Mouse (Mus musculus): ENCODE data around the gene Tent4a.

Tent4a gene

GRCm38 (mm10) chr13:69523444-69524157, 10.8 kb downstream of the Tent4a start:
- in situ Hi-C loops (cut with MboI, MseI), result no loop called here

GRCm38 (mm10) chr13:69522161-69522791, 12.1 kb downstream of the Tent4a start:
- in situ Hi-C loops (cut with MboI, MseI), result no loop called here

GRCm38 (mm10) chr13:69519137-69519536, 15.3 kb downstream of the Tent4a start:
- in situ Hi-C loops (cut with MboI, MseI), result no loop called here

- in situ Hi-C loops (cut with MboI, MseI), result no loop called here
Observed at GRCm38 (mm10) chr13:69517445-69517844, 17.0 kb downstream of the Tent4a start.

GRCm38 (mm10) chr13:69515091-69515490, 19.3 kb downstream of the Tent4a start:
- in situ Hi-C loops (cut with MboI, MseI), result no loop called here

- in situ Hi-C loops (cut with MboI, MseI), result loop anchor here (10.0 kb wide), 1 partner anchor 125 kb away; no protein-coding TSS in a partner anchor
Observed at GRCm38 (mm10) chr13:69509391-69510244, 24.8 kb downstream of the Tent4a start.

GRCm38 (mm10) chr13:69507666-69508065, 26.8 kb downstream of the Tent4a start:
- in situ Hi-C loops (cut with MboI, MseI), result loop anchor here (10.0 kb wide), 1 partner anchor 127 kb away; no protein-coding TSS in a partner anchor

GRCm38 (mm10) chr13:69506341-69507086, 27.9 kb downstream of the Tent4a start:
- in situ Hi-C loops (cut with MboI, MseI), result loop anchor here (10.0 kb wide), 1 partner anchor 128 kb away; no protein-coding TSS in a partner anchor

- in situ Hi-C loops (cut with MboI, MseI), result loop anchor here (10.0 kb wide), 1 partner anchor 132 kb away; no protein-coding TSS in a partner anchor
Observed at GRCm38 (mm10) chr13:69502863-69503262, 31.6 kb downstream of the Tent4a start.

- in situ Hi-C loops (cut with MboI, MseI), result loop anchor here (10.0 kb wide), 1 partner anchor 133 kb away; no protein-coding TSS in a partner anchor
Observed at GRCm38 (mm10) chr13:69502157-69502750, 32.2 kb downstream of the Tent4a start.

- in situ Hi-C loops (cut with MboI, MseI), result loop anchor here (25.0 kb wide), 1 partner anchor 314 kb away; the partner anchor contains the start of gene Med10
Observed at GRCm38 (mm10) chr13:69498276-69498675, 36.1 kb downstream of the Tent4a start.

GRCm38 (mm10) chr13:69492876-69493463, 41.4 kb downstream of the Tent4a start:
- in situ Hi-C loops (cut with MboI, MseI), result loop anchor here (25.0 kb wide), 1 partner anchor 319 kb away; the partner anchor contains the start of gene Med10

- in situ Hi-C loops (cut with MboI, MseI), result loop anchor here (25.0 kb wide), 1 partner anchor 323 kb away; the partner anchor contains the start of gene Med10
Observed at GRCm38 (mm10) chr13:69489777-69490176, 44.6 kb downstream of the Tent4a start.

GRCm38 (mm10) chr13:69488565-69489255, 45.7 kb downstream of the Tent4a start:
- in situ Hi-C loops (cut with MboI, MseI), result loop anchor here (25.0 kb wide), 1 partner anchor 324 kb away; the partner anchor contains the start of gene Med10

GRCm38 (mm10) chr13:69487611-69488275, 46.7 kb downstream of the Tent4a start:
- in situ Hi-C loops (cut with MboI, MseI), result loop anchor here (25.0 kb wide), 1 partner anchor 325 kb away; the partner anchor contains the start of gene Med10

GRCm38 (mm10) chr13:69487108-69487507, 47.3 kb downstream of the Tent4a start:
- in situ Hi-C loops (cut with MboI, MseI), result loop anchor here (25.0 kb wide), 1 partner anchor 325 kb away; the partner anchor contains the start of gene Med10

GRCm38 (mm10) chr13:69485833-69486232, 48.6 kb downstream of the Tent4a start:
- in situ Hi-C loops (cut with MboI, MseI), result loop anchor here (25.0 kb wide), 1 partner anchor 326 kb away; the partner anchor contains the start of gene Med10

GRCm38 (mm10) chr13:69485326-69485725, 49.1 kb downstream of the Tent4a start:
- in situ Hi-C loops (cut with MboI, MseI), result loop anchor here (25.0 kb wide), 1 partner anchor 327 kb away; the partner anchor contains the start of gene Med10
